Mouse (Mus musculus) thymus, adult 2 months (tissue): ENCODE measurements around the gene Wwc2.

Experiments used
- CTCF ChIP-seq: fragments of 200-500 bp; IDR thresholded peaks from 2 replicates; pipeline ENCODE4 v1.5.1; 2012; ENCODE audit warnings: mild to moderate bottlenecking, control low read depth, low read length, moderate library complexity, borderline replicate concordance; ENCODE audit not compliant: control insufficient read depth, poor library complexity, insufficient read depth; ENCODE audit errors: extremely low read depth
- POLR2A ChIP-seq: fragments of 200-500 bp; IDR thresholded peaks from 2 replicates; pipeline ENCODE4 v1.6.1; 2012; ENCODE audit warnings: mild to moderate bottlenecking, low read length, control low read depth, moderate library complexity; ENCODE audit not compliant: control insufficient read depth, poor library complexity, insufficient read depth; ENCODE audit errors: extremely low read depth

GRCm38 (mm10) chr8:47985243-47985642 lies 5.5 kb downstream of the Wwc2 start:
- TF ChIP-seq CTCF (no peak), POLR2A (no peak)
